Mouse (Mus musculus): Measurements from ENCODE around the gene Nrg3. TPM values are rescaled to one million over a fixed set of nuclear protein-coding genes. Genes with fewer than 3 reads are reported as not detected.

Gene Nrg3
- polyA plus RNA-seq, 1 experiment from 2014 or later, result 0.90 TPM

- Histone ChIP-seq H3K4me2 (no peak overlapping the region), H3K4me3 (replicated peaks) (no peak overlapping the region), H3K9me3 (no peaks in the 10 kb centered on the region), H3K4me1 (no peaks in the 10 kb centered on the region), H3K9ac (no peak overlapping the region), H3K36me3 (no peaks in the 10 kb centered on the region), H3K27ac (no peak overlapping the region), H3K27me3 (replicated peaks) (no peaks in the 10 kb centered on the region)
- ATAC-seq (ENCODE audit: insufficient read depth, low FRiP score, low read depth), result no peak
- WGBS, result 66% methylated on average over 3 of the region's 3 CpGs
Observed at GRCm38 (mm10) chr14:39043793-39044192, 429.1 kb downstream of the Nrg3 start.

DNA sequence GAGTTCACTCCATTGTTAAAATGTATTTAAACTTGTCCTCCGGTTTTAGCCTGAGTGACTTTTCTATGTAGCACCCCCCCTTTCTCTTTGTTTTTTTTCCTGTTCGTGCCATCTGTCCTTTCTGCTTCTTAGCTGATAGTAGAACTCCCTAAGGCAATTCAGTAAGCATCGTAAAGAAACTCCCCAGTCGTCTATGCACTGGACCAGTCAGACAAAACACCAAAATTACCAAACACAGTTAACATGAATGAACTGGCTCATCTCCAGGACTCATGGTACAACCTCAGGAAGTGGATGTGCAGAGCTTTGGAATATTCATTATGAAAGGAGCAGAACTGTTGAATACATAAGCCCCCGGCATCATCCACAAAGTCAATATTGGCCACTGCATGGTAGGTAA lies 429.5 kb downstream of the Nrg3 start:
- Histone ChIP-seq H3K4me3 (replicated peaks) (no peak overlapping the region), H3K27me3 (replicated peaks) (no peaks in the 10 kb centered on the region), H3K9me3 (no peaks in the 10 kb centered on the region), H3K36me3 (no peaks in the 10 kb centered on the region), H3K4me2 (no peak overlapping the region), H3K27ac (no peak overlapping the region), H3K9ac (no peak overlapping the region), H3K4me1 (no peaks in the 10 kb centered on the region)
- WGBS, result 63% methylated on average over 5 of the region's 5 CpGs
- ATAC-seq (ENCODE audit: insufficient read depth, low FRiP score, low read depth), result no peak

GRCm38 (mm10) chr14:39039046-39039445 lies 433.8 kb downstream of the Nrg3 start:
- Histone ChIP-seq H3K36me3 (no peaks in the 10 kb centered on the region), H3K9ac (no peak overlapping the region), H3K4me1 (no peaks in the 10 kb centered on the region), H3K4me2 (no peak overlapping the region), H3K4me3 (replicated peaks) (no peak overlapping the region), H3K27me3 (replicated peaks) (no peaks in the 10 kb centered on the region), H3K9me3 (no peaks in the 10 kb centered on the region), H3K27ac (no peak overlapping the region)
- 85% methylated on average over 1 of the region's 1 CpGs for WGBS
- no peak for ATAC-seq (ENCODE audit: insufficient read depth, low FRiP score, low read depth)

DNA sequence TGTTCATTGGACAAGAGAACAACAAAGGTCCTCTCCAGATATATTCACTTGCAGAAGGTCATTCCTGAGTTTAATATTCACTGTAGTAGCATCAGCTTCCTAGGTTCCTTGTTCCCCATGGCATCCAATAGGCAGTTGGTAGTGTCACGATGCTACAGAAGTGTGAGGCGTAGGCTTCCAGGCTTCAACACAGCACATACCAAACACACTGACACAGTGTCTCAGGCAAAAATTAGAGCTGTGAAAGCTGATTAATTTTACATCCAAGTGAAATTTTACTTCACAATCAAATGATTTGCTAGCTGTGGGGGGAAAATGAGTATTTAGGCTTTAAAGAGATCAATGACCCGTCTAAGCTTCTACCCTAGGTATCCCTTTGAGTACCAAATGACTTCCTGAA lies 438.4 kb downstream of the Nrg3 start:
- Histone ChIP-seq H3K9ac (no peak overlapping the region), H3K36me3 (no peaks in the 10 kb centered on the region), H3K27ac (no peak overlapping the region), H3K9me3 (no peaks in the 10 kb centered on the region), H3K4me3 (replicated peaks) (no peak overlapping the region), H3K4me2 (no peak overlapping the region), H3K4me1 (no peaks in the 10 kb centered on the region), H3K27me3 (replicated peaks) (no peaks in the 10 kb centered on the region)
- WGBS, result 94% methylated on average over 3 of the region's 3 CpGs
- ATAC-seq (ENCODE audit: insufficient read depth, low FRiP score, low read depth), result no peak

GRCm38 (mm10) chr14:39023065-39023464 lies 449.8 kb downstream of the Nrg3 start:
- H3K4me3 ChIP-seq (replicated peaks), result no peak overlapping the region
- no peak overlapping the region for H3K27ac ChIP-seq
- 58% methylated on average over 2 of the region's 2 CpGs for WGBS
- H3K4me1 ChIP-seq, result no peaks in the 10 kb centered on the region
- no peaks in the 10 kb centered on the region for H3K9me3 ChIP-seq
- H3K36me3 ChIP-seq, result no peaks in the 10 kb centered on the region
- no peaks in the 10 kb centered on the region for H3K27me3 ChIP-seq (replicated peaks)
- H3K4me2 ChIP-seq, result no peak overlapping the region
- H3K9ac ChIP-seq, result no peak overlapping the region
- ATAC-seq (ENCODE audit: insufficient read depth, low FRiP score, low read depth), result no peak

DNA sequence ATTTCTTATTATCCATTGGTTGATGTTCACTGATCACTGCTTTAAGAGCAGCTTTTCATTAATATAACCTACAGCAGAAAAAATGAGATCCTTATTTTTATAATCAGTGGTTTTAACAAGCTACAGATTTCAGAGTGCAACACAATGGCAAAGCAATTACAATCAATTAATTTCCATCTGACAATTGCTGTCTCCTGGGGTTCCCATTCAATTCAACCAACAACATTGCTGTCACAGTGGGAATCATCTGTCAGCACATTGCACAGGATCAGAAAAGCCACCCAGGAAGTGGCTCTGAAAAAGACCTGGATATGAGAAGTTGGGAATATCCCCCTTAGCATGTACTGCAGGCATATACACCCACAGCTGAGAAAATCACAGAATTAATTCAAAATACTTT lies 458.8 kb downstream of the Nrg3 start:
- H3K4me3 ChIP-seq (replicated peaks), result no peak overlapping the region
- ATAC-seq (ENCODE audit: insufficient read depth, low FRiP score, low read depth), result no peak
- no peaks in the 10 kb centered on the region for H3K36me3 ChIP-seq
- H3K27ac ChIP-seq, result no peak overlapping the region
- H3K4me2 ChIP-seq, result no peak overlapping the region
- no peaks in the 10 kb centered on the region for H3K27me3 ChIP-seq (replicated peaks)
- no peaks in the 10 kb centered on the region for H3K9me3 ChIP-seq
- H3K4me1 ChIP-seq, result no peaks in the 10 kb centered on the region
- no peak overlapping the region for H3K9ac ChIP-seq

GRCm38 (mm10) chr14:38997843-38998242 lies 475.0 kb downstream of the Nrg3 start:
- Histone ChIP-seq H3K4me3 (replicated peaks) (no peak overlapping the region), H3K27me3 (replicated peaks) (no peaks in the 10 kb centered on the region), H3K4me1 (no peaks in the 10 kb centered on the region), H3K9ac (no peak overlapping the region), H3K9me3 (no peaks in the 10 kb centered on the region), H3K27ac (no peak overlapping the region), H3K4me2 (no peak overlapping the region), H3K36me3 (no peaks in the 10 kb centered on the region)
- no peak for ATAC-seq (ENCODE audit: insufficient read depth, low FRiP score, low read depth)
- 70% methylated on average over 3 of the region's 3 CpGs for WGBS

DNA sequence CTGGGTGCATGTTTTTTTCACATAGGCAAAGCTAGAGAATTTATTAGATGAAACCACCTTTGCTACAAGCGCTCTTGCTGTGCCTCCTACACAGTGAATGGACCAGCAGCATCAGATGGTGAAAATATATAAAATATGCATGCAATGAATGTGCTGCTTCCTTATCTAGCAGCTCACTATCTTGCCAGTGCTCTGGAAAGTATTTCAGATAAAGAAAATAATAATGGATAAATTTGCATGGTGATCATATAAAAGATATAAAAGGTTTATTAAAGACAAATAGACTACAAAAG lies 480.4 kb downstream of the Nrg3 start:
- no peak overlapping the region for H3K9ac ChIP-seq
- no peak overlapping the region for H3K4me2 ChIP-seq
- no peak for ATAC-seq (ENCODE audit: insufficient read depth, low FRiP score, low read depth)
- no peak overlapping the region for H3K4me3 ChIP-seq (replicated peaks)
- H3K4me1 ChIP-seq, result no peaks in the 10 kb centered on the region
- no peaks in the 10 kb centered on the region for H3K36me3 ChIP-seq
- H3K27me3 ChIP-seq (replicated peaks), result no peaks in the 10 kb centered on the region
- WGBS, result 82% methylated on average over 1 of the region's 1 CpGs
- H3K9me3 ChIP-seq, result no peaks in the 10 kb centered on the region
- H3K27ac ChIP-seq, result no peak overlapping the region

DNA sequence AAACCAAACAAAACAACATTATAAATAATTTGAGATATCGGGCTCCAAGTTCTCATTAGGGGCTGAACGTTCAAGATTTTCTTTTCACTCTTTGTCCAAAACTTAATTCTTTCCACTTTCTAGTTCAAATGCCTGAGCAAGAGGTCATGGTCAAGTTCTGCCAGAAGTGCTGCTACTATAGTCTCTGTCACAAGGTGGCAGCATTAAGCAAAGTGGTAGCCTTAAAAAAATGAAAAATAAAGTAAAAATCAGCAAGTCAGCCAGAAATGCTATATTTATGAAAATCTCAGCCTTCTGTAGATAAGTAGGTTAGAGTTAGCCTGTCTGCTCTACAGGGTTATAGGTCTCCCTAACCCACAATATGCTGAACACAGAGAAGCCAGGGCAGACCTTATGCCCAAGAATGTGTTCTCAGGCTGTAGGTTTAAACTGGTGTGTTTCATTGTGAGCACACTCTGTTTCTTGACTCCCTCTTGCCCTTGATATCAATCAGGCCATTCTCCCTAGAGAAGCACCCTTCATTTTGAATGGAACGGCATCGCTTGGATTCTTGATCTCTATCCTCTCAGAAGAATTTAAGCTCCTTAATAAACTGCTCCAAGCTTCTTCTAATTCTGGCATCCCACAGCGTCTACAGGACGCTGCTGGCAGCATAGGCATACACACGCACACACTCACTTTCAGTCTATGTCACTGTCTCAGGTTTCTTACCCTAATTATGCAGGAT lies 480.9 kb downstream of the Nrg3 start:
- Histone ChIP-seq H3K4me2 (no peak overlapping the region), H3K4me1 (no peaks in the 10 kb centered on the region), H3K27me3 (replicated peaks) (no peaks in the 10 kb centered on the region), H3K4me3 (replicated peaks) (no peak overlapping the region), H3K27ac (no peak overlapping the region), H3K9ac (no peak overlapping the region), H3K36me3 (no peaks in the 10 kb centered on the region), H3K9me3 (no peaks in the 10 kb centered on the region)
- ATAC-seq (ENCODE audit: insufficient read depth, low FRiP score, low read depth), result no peak
- 67% methylated on average over 7 of the region's 7 CpGs for WGBS

- WGBS, result 84% methylated on average over 7 of the region's 7 CpGs
- Histone ChIP-seq H3K9ac (no peak overlapping the region), H3K27me3 (replicated peaks) (no peaks in the 10 kb centered on the region), H3K36me3 (no peaks in the 10 kb centered on the region), H3K4me1 (no peaks in the 10 kb centered on the region), H3K9me3 (no peaks in the 10 kb centered on the region), H3K4me2 (no peak overlapping the region), H3K4me3 (replicated peaks) (no peak overlapping the region), H3K27ac (no peak overlapping the region)
- ATAC-seq (ENCODE audit: insufficient read depth, low FRiP score, low read depth), result no peak
Observed at GRCm38 (mm10) chr14:38959367-38959766, 513.5 kb downstream of the Nrg3 start.

DNA sequence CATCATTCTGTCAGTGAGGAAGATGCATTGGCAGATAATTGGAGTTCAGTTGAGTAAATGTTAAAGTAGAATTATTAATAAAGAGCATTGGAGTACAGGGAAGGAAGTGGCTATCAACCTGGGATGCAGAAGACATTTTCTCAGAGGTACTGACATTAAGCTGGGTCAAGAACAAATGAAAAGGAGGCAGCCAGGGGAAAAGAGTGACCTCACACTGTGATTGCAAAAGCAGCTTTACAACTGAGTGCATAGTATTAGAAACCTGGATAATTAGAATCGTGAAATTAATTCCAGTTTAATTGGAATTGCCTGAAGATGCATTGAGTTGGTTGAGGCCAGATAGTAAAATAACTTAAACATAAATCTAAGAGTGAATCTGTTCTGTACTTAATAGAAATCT lies 535.4 kb downstream of the Nrg3 start:
- Histone ChIP-seq H3K9ac (no peak overlapping the region), H3K27ac (no peak overlapping the region), H3K4me3 (replicated peaks) (no peak overlapping the region), H3K4me2 (no peak overlapping the region), H3K9me3 (no peaks in the 10 kb centered on the region), H3K36me3 (no peaks in the 10 kb centered on the region), H3K27me3 (replicated peaks) (no peaks in the 10 kb centered on the region), H3K4me1 (no peaks in the 10 kb centered on the region)
- 68% methylated on average over 1 of the region's 1 CpGs for WGBS
- no peak for ATAC-seq (ENCODE audit: insufficient read depth, low FRiP score, low read depth)

DNA sequence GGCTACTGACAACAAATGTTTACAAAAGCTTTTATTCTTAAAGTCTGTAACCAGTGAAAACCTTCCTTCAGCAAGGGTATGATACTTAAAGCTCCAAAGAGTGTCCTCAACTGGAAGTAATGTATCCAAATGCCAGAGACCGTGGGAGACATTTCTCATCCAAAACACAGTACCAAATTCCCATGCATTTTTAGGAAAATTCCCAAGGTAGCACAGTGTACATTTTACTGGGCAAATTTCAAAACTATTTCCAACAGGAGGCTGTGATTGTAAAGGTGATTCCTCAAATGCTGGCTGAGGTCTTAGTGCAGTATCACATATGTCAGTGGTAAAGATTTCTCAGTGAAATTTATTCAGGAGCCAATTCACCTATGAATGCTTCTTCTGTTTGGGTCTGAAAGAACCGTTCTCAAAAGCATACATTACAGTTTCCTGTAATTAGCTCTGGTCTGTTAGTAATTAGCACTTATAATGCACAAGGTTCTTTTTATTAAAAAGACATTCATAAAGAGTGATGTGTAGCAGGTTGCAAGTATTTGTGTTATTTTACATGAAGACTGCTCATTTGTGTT lies 536.3 kb downstream of the Nrg3 start:
- Histone ChIP-seq H3K9ac (no peak overlapping the region), H3K4me1 (no peaks in the 10 kb centered on the region), H3K4me2 (no peak overlapping the region), H3K9me3 (no peaks in the 10 kb centered on the region), H3K27ac (no peak overlapping the region), H3K27me3 (replicated peaks) (no peaks in the 10 kb centered on the region), H3K4me3 (replicated peaks) (no peak overlapping the region), H3K36me3 (no peaks in the 10 kb centered on the region)
- WGBS, result 67% methylated on average over 2 of the region's 2 CpGs
- ATAC-seq (ENCODE audit: insufficient read depth, low FRiP score, low read depth), result no peak

DNA sequence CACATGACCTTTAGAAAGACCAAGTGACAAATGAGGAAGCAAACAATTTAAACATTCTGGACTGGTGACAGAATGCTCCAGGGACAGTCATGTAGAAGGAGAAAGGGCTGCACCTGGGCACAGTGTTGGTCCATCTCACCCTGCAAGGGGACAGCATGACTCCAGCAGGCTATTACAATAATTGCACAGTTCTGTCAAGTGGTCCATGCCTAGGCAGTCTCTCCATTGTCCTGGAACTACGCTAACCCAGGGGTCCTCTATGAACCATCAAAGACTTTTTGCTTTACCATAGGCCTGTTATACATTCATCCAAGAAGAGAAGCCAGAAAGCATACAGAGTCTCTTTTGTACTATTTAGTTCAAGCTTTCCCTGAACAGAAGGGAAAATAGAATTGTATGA lies 549.2 kb downstream of the Nrg3 start:
- WGBS, result 82% methylated on average over 1 of the region's 1 CpGs
- Histone ChIP-seq H3K9ac (no peak overlapping the region), H3K27ac (no peak overlapping the region), H3K4me2 (no peak overlapping the region), H3K36me3 (no peaks in the 10 kb centered on the region), H3K9me3 (no peaks in the 10 kb centered on the region), H3K4me1 (no peaks in the 10 kb centered on the region), H3K4me3 (replicated peaks) (no peak overlapping the region), H3K27me3 (replicated peaks) (no peaks in the 10 kb centered on the region)
- ATAC-seq (ENCODE audit: insufficient read depth, low FRiP score, low read depth), result no peak

Measured in stomach, embryonic 15.5 days (tissue).